Mouse (Mus musculus) cerebellum, adult (tissue): ENCODE measurements around the gene Mgat5b.

Source experiments
- ATAC-seq: cut with Nextera tagmentation; 2 replicates; pipeline ENCODE4 v1.9.2; 2017; ENCODE audit warnings: mild to moderate bottlenecking, moderate library complexity, mixed read lengths; ENCODE audit not compliant: insufficient number of reproducible peaks, low FRiP score, low TSS enrichment

Gene Mgat5b

DNA sequence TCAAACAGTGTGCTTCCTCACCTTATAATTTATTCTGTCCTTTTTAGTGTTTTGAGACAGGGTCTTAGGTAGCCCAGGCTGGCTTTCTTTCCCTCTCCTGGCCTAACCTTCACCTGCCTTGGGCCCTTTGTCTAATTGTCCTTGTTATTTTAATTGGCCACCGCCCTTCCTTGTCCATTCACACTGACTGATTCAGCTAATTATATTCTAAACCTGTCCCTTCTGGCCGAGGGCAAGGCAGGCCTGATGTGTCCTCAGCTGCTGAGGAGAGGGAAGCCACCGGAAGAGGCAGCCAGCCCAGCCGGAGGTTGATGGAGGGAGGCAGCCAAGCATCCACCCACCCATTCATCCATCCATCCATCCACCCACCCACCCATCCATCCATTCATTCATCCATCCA, 52.2 kb downstream of the Mgat5b start:
- no peak for ATAC-seq

GRCm38 (mm10) chr11:116972828-116973227, 54.2 kb downstream of the Mgat5b start:
- no peak for ATAC-seq

GRCm38 (mm10) chr11:116973508-116973907, 54.8 kb downstream of the Mgat5b start:
- ATAC-seq = no peak

GRCm38 (mm10) chr11:116974341-116974740, 55.7 kb downstream of the Mgat5b start:
- ATAC-seq = no peak

DNA sequence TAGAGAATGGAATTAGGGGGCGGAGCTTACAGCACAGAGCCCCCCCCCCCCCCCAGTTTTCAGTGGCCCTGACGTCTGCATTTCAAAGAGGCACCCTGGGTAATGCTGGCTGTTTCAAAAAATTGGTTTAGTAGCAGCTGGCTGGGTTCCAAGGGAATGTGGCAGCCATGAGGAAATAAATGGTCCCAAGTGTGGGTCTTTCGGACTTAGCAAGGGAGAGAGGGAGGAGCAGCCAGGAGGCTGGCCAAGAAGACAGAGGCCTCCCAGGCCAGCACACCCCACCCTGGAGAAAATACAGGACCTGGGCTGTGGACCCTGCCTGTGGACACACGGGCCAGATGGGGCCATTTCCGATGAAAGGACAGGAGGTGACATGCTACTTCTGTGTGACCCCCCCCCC, 61.6 kb downstream of the Mgat5b start:
- no peak for ATAC-seq

DNA sequence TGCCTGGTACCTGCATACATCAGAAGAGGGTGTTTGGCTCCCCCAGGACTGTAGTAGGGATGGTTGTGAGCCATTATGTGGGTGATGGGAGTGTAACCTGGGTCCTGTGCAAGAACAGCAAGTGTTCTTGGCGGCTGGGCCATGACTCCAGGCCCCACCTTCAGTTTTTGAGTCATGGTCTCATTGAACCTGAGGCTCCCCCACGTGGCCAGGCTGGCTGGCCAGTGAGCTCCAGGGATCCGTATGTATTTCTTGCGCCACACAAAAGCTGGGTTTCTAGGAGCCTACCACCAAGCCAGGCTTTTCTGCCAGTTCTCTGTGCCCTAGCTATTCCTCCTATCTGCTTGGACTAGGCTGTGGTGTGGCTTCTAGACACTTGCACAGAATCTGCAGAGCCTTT, 63.9 kb downstream of the Mgat5b start:
- no peak for ATAC-seq

DNA sequence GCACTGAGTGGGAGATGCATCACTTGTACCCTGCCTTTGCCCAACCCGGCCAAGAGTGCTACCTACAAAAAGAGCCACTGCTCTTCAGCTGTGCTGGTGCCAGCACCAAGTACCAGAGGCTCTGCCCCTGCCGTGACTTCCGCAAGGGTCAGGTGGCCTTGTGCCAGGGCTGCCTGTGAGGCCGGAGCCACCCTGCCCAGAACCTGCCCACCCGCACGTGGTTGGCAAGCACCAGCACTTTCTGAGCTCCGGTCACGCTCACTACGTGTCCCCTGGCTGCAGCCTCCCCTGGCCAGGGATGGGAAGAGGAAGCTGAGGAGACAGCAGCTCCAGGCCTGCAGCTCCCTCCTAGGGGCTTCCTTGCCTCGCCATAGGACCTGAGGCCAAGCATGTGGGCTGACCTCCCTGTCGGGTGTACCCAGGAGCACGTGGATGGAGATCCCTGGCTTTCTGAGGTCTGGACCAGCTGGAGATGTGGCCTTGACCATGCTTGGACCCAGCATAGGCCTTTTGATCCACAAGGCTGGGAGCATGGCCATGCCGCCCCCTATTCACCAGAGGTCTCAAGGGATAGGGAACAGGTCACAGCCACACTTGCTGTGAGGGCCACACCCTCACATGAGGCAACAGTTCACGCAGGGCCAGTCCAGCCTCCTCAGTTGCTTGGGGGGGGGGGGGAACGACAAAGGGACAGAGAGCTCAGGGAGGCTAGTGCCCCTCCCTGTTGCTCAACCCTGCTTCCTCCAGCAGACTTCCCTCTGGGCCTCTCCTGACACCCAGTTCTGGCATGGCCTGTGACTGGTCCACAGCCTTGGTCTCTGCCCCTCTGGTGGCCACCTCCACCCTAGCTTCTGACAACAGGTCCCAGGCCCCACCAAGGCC, 67.1 kb downstream of the Mgat5b start:
- no peak for ATAC-seq

DNA sequence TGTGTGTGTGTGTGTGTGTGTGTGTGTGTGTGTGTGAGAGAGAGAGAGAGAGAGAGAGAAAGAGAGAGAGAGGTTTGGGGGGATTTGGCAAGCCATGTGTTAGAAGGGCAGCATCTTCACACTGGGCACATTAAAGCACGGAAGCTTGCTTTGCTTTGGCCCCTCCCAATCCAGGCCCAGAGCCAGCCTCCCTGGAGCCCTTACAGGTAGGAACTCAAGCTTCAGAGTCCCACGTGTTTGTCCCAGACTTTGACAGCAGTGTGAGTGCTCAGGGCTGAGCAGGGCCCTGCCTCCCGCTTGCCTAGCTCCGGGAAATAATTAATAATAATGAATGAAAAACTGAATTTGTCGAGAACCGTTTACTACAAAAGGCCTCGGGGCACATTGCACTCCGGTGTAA, 69.5 kb downstream of the Mgat5b start:
- no peak for ATAC-seq

DNA sequence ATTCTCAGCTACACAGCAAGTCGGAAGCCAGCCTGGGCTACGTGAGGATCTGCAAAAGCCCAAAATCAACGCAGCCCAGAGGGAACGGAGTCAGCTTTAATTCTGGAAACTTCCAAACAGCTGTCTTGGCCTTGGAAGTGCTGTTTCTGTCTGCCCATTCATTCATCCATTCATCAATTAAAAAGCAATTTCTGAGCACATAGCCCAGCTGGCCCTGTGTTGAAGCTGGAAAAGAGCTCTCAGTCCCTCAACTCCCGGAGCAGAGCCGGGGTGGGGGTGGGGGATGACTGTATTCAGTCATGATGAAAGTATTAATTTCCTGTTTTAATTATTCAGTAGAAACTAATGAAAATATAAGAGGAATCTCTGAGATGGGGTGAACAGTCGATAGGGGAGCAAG, 71.6 kb downstream of the Mgat5b start:
- ATAC-seq = no peak

DNA sequence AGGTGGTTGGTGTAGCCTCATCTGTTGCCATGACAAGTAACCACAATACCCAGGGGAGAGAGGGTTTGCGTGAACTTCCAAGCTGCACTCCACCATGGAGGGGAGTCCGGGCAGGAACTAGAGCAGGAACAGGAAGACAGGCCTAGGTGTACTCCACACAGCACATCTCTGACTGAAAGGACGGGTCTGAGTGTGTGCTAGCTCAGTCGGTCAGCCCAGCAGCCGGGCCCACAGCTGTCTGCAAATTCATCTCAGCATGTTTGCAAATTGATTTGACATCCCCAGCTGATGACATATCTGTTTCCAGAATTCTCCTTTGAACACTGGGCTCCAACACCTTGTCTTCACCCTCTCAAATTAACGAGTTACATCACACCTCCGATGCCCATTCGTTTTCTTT, 72.7 kb downstream of the Mgat5b start:
- no peak for ATAC-seq

GRCm38 (mm10) chr11:116991964-116992363, 73.3 kb downstream of the Mgat5b start:
- no peak for ATAC-seq

GRCm38 (mm10) chr11:116994095-116994582, 75.5 kb downstream of the Mgat5b start:
- no peak for ATAC-seq

- ATAC-seq = no peak
These were observed 78.3 kb downstream of the Mgat5b start for GRCm38 (mm10) chr11:116996976-116997375.

- no peak for ATAC-seq
These were observed 80.3 kb downstream of the Mgat5b start for GRCm38 (mm10) chr11:116998935-116999334.

GRCm38 (mm10) chr11:117000219-117000618, 81.6 kb downstream of the Mgat5b start:
- no peak for ATAC-seq

- no peak for ATAC-seq
These were observed 83.1 kb downstream of the Mgat5b start for GRCm38 (mm10) chr11:117001789-117002188.

GRCm38 (mm10) chr11:117003503-117003902, 84.8 kb downstream of the Mgat5b start:
- ATAC-seq = no peak

GRCm38 (mm10) chr11:117004277-117004676, 85.6 kb downstream of the Mgat5b start:
- no peak for ATAC-seq

- no peak for ATAC-seq
These were observed 98.8 kb downstream of the Mgat5b start for GRCm38 (mm10) chr11:117017462-117017861.

DNA sequence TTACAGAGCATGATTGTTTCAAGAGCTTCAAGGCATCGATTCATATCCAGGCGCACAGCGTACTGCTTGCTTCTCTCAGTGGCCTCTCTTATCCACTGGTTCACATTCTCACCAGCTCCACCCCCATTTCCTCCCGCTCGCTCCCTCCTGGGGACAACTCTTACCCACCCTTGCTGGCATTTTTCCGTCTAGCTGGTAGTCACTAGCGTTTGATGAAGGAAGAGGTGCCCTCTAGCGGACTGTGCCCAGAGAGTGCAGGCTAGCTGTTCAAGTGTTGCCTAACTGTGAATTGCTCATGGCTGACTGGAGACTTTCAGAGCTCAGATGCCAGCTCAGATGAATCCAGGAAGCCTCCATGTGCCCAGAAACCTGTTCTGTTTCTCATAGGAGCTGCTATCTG, 99.7 kb downstream of the Mgat5b start:
- ATAC-seq = peak; percentile 70; the same call in 1 of the 2 replicates

- ATAC-seq = no peak
These were observed 102.4 kb downstream of the Mgat5b start for GRCm38 (mm10) chr11:117021026-117021425.

DNA sequence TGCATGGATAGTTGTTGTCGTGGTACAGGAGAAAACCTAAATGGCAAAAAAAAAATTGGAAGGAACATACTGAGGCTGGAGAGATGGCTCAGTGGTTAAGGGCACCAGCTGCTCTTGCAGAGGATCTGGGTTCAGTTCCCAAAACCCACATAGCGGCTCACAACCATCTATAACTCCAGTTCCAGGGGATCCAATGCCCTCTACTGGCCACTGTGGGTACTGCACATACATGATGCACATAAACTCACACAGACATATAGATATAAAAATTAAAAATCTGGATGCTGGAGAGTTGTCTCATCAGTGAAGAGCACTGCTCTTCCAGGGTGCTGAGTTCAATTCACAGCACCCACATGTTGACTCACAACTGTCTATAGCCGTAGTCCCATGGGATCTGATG, 104.9 kb downstream of the Mgat5b start:
- no peak for ATAC-seq
